Mouse (Mus musculus) embryonic facial prominence, embryonic 11.5 days (tissue): ENCODE data around the gene Gm26741. TPM values are rescaled to one million over a fixed set of nuclear protein-coding genes. Genes with fewer than 3 reads are reported as not detected.

Source experiments
- ATAC-seq: fragments of 200-750 bp; cut with Nextera tagmentation; replicated peaks from 2 replicates; pipeline ENCODE4 v1.8.0; 2017; ENCODE audit warnings: low read depth; ENCODE audit not compliant: insufficient number of reproducible peaks, low FRiP score, low TSS enrichment
- DNase-seq: peaks from one replicate; pipeline ENCODE4 v3.0.0-alpha.2; 2015; ENCODE audit warnings: low spot score
- H3K27ac ChIP-seq: fragments of 300-500 bp; sonication (generic); replicated peaks from 2 replicates; pipeline ENCODE4 v1.5.1; 2014; ENCODE audit warnings: mild to moderate bottlenecking, low read depth, low read length, control low read depth
- H3K27me3 ChIP-seq: fragments of 300-500 bp; sonication (generic); 2 replicates; pipeline ENCODE4 v1.6.1; 2014; ENCODE audit warnings: mild to moderate bottlenecking, low read length, moderate library complexity, mixed read lengths; ENCODE audit not compliant: control insufficient read depth, insufficient read depth
- H3K36me3 ChIP-seq: fragments of 300-500 bp; sonication (generic); replicated peaks from 2 replicates; pipeline ENCODE4 v1.6.1; 2014; ENCODE audit warnings: low read depth, mild to moderate bottlenecking, low read length, moderate library complexity, mixed read lengths; ENCODE audit not compliant: control insufficient read depth, insufficient read depth
- H3K4me1 ChIP-seq: fragments of 300-500 bp; sonication (generic); 2 replicates; pipeline ENCODE4 v1.6.1; 2014; ENCODE audit warnings: low read length, mixed read lengths; ENCODE audit not compliant: control insufficient read depth, insufficient read depth
- H3K4me2 ChIP-seq: fragments of 300-500 bp; sonication (generic); 2 replicates; pipeline ENCODE4 v1.6.1; 2014; ENCODE audit warnings: low read depth, mild to moderate bottlenecking, control low read depth, low read length, moderate library complexity
- H3K4me3 ChIP-seq: fragments of 300-500 bp; sonication (generic); 2 replicates; pipeline ENCODE4 v1.5.1; 2014; ENCODE audit warnings: low read depth, low read length, control low read depth
- H3K9ac ChIP-seq: fragments of 300-500 bp; sonication (generic); replicated peaks from 2 replicates; pipeline ENCODE4 v1.6.1; 2014; ENCODE audit warnings: mild to moderate bottlenecking, control low read depth, low read length
- H3K9me3 ChIP-seq: fragments of 300-500 bp; sonication (generic); replicated peaks from 2 replicates; pipeline ENCODE4 v1.6.1; 2016; ENCODE audit warnings: mild to moderate bottlenecking, low read length, inconsistent platforms, mixed read lengths; ENCODE audit not compliant: control insufficient read depth
- WGBS: fragments of 180-500 bp; shearing (Covaris S2); extraction: QIAGEN DNeasy Blood & Tissue Kit; methylation state at CpG from one replicate; pipeline ENCODE4 v1.1.7; 2014; 5-methylcytosine and 5-hydroxymethylcytosine counted together
- polyA plus RNA-seq: library from polyadenylated mRNA; unstranded; fragments of >200 nt; fragmentation: Nextera tagmentation; extraction: Ambion mirVana; gene quantifications from 2 replicates; pipeline ENCODE4 v1.2.1, GENCODE M21; 2014

The Gm26741 gene
- polyA plus RNA-seq, 1 experiment from 2014 or later, result not detected

- no peak for ATAC-seq
- no peaks in the 10 kb centered on the region for H3K4me1 ChIP-seq
- no peaks in the 10 kb centered on the region for H3K9me3 ChIP-seq
- H3K4me3 ChIP-seq, result no peak overlapping the region
- no peak overlapping the region for H3K4me2 ChIP-seq
- H3K27ac ChIP-seq, result no peak overlapping the region
- H3K9ac ChIP-seq, result no peak overlapping the region
- H3K36me3 ChIP-seq, result no peaks in the 10 kb centered on the region
- 78% methylated on average over 2 of the region's 2 CpGs for WGBS
- no peaks in the 10 kb centered on the region for H3K27me3 ChIP-seq
- DNase-seq, result no peak
Measured at GRCm38 (mm10) chr10:52398715-52399114, 40.1 kb downstream of the Gm26741 start.

DNA sequence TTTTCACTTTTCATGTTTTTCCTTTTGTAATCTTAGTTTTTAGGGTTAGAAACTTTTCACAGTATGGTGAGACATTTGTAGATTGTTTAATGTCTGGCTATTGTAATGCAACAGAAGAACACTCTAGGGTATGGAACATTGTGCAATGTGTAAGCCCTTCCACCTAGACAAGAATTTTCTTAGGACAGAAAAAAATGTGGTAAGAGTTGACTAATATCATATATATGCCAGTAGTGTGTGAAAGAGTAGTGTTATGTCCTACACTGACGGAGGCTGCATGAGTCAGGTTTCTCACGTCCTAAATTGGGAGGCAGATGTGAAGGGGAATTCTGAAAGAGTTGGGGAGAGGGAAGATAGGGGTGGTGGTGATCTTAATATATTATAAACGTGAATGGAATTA lies 41.2 kb downstream of the Gm26741 start:
- DNase-seq (no peak), ATAC-seq (no peak)
- Histone ChIP-seq H3K27me3 (no peaks in the 10 kb centered on the region), H3K4me1 (no peaks in the 10 kb centered on the region), H3K9me3 (no peaks in the 10 kb centered on the region), H3K36me3 (no peaks in the 10 kb centered on the region), H3K4me2 (no peak overlapping the region), H3K27ac (no peak overlapping the region), H3K9ac (no peak overlapping the region), H3K4me3 (no peak overlapping the region)
- WGBS, result 73% methylated on average over 3 of the region's 3 CpGs

DNA sequence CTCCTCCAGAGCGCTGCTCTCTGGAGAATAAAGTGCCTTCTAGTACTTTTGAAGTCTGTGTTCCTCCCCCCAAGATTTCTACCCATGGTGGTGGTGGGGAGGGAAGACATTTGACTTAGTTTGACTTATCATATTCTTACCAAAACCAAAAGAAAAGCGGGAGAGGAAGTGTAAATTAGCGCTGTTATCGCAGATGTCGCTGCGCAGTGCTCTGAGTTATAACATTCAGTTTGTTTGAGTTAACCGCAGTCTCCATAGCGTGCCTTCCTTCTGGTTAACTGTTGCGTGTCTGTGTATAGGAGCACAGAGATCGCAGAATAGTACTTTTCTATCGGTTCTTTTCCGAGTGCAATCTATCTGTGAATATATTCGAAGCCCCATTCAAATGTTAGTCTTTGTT lies 46.6 kb downstream of the Gm26741 start:
- Histone ChIP-seq H3K4me1 (no peaks in the 10 kb centered on the region), H3K27me3 (no peaks in the 10 kb centered on the region), H3K4me2 (no peak overlapping the region), H3K9ac (no peak overlapping the region), H3K36me3 (no peaks in the 10 kb centered on the region), H3K4me3 (no peak overlapping the region), H3K27ac (no peak overlapping the region), H3K9me3 (no peaks in the 10 kb centered on the region)
- WGBS, result 90% methylated on average over 13 of the region's 13 CpGs
- DNase-seq (no peak), ATAC-seq (no peak)

DNA sequence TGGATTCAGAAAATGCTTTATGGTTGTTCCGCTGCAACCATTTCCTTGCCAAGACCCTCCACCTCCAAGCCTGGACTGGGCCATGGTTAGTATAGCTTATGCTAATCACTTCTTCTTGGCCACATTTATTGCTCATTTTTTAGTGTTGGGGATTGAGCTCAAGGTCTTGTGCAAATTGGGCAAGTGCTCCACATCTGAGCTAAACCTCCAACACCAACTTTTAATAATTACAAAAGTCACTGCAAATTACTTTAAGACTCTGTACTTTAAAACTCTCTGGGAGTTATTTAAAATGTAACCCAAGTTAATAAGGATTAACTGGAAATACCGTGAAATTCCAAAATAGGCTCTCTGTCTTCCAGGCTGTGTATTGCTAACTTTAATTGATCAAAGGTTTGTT lies 49.0 kb downstream of the Gm26741 start:
- Histone ChIP-seq H3K36me3 (no peaks in the 10 kb centered on the region), H3K27ac (no peak overlapping the region), H3K4me2 (no peak overlapping the region), H3K9me3 (no peaks in the 10 kb centered on the region), H3K27me3 (no peaks in the 10 kb centered on the region), H3K4me3 (no peak overlapping the region), H3K4me1 (no peaks in the 10 kb centered on the region), H3K9ac (no peak overlapping the region)
- ATAC-seq (no peak), DNase-seq (no peak)
- 79% methylated on average over 2 of the region's 2 CpGs for WGBS

Other genes with a start within 250 kb of the Gm26741 start
- gene Ros1, start 163.5 kb upstream of the Gm26741 start, polyA plus RNA-seq, result not detected in 2 replicates
- 20.9 and 21.3 TPM in 2 replicates for gene Dcbld1, start 125.1 kb upstream of the Gm26741 start, polyA plus RNA-seq
- 17.3 TPM in 2 replicates for gene Gopc, start 23.4 kb downstream of the Gm26741 start, polyA plus RNA-seq
- not detected in 2 replicates for gene Nepn, start 30.2 kb downstream of the Gm26741 start, polyA plus RNA-seq
- gene Nus1, start 58.8 kb downstream of the Gm26741 start, polyA plus RNA-seq, result 14.4 and 16.2 TPM in 2 replicates